Mouse (Mus musculus) midbrain, embryonic 10.5 days (tissue): ENCODE measurements around the gene 4932438H23Rik. TPM values are rescaled to one million over a fixed set of nuclear protein-coding genes. Genes with fewer than 3 reads are reported as not detected.

ENCODE experiments used
- DNase-seq: peaks from one replicate; pipeline ENCODE4 v3.0.0-alpha.2; 2017; ENCODE audit warnings: low spot score
- H3K27ac ChIP-seq: fragments of 300-500 bp; sonication (generic); replicated peaks from 2 replicates; pipeline ENCODE4 v1.5.1; 2016; ENCODE audit warnings: mild to moderate bottlenecking
- H3K27me3 ChIP-seq: fragments of 300-500 bp; sonication (generic); 2 replicates; pipeline ENCODE4 v1.6.1; 2016; ENCODE audit warnings: low read depth, mild to moderate bottlenecking; ENCODE audit not compliant: poor library complexity, severe bottlenecking
- H3K36me3 ChIP-seq: fragments of 300-500 bp; sonication (generic); 2 replicates; pipeline ENCODE4 v1.6.1; 2016; ENCODE audit warnings: mild to moderate bottlenecking, moderate library complexity
- H3K4me1 ChIP-seq: fragments of 300-500 bp; sonication (generic); 2 replicates; pipeline ENCODE4 v1.6.1; 2016
- H3K4me3 ChIP-seq: fragments of 300-500 bp; sonication (generic); 2 replicates; pipeline ENCODE4 v1.5.1; 2016; ENCODE audit warnings: mild to moderate bottlenecking, moderate library complexity
- H3K9me3 ChIP-seq: fragments of 300-500 bp; sonication (generic); replicated peaks from 2 replicates; pipeline ENCODE4 v1.6.1; 2016; ENCODE audit warnings: mild to moderate bottlenecking
- WGBS: fragments of 180-500 bp; shearing (Covaris S2); methylation state at CpG from one replicate; pipeline ENCODE4 v1.1.7; 2016; 5-methylcytosine and 5-hydroxymethylcytosine counted together
- polyA plus RNA-seq: library from polyadenylated mRNA; unstranded; fragments of >200 nt; fragmentation: Nextera tagmentation; extraction: Ambion mirVana; gene quantifications from 2 replicates; pipeline ENCODE4 v1.2.1, GENCODE M21; 2016

4932438H23Rik gene
- polyA plus RNA-seq, 1 experiment from 2014 or later = not detected

DNA sequence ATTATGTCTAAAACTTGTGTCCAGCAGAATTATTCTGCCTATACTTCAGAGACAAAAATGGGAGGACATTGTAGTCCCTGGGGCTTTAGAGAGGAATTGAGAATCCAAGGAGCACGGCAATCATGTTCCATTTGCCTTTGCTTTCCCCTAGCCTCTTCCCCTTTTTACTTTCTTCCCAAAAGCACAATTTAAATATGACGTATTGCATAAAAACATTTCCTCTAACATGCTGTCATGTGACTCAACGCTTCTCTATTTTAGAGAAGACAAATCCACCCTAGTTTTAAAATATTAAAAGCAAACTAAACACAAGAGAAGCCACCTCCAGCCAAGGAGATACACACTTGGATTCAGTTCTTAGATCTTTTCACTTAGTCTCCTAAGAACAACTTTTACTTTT is 83.1 kb downstream of the 4932438H23Rik start:
- peaks cover 21% of the 10 kb centered on the region for H3K4me1 ChIP-seq
- H3K27me3 ChIP-seq = no peaks in the 10 kb centered on the region
- H3K36me3 ChIP-seq = peaks cover 38% of the 10 kb centered on the region
- WGBS = 42% methylated on average over 3 of the region's 3 CpGs
- no peaks in the 10 kb centered on the region for H3K9me3 ChIP-seq
- no peak for DNase-seq
- H3K27ac ChIP-seq = peak overlapping the region; percentile 90
- H3K4me3 ChIP-seq = peak overlapping the region; percentile 88

DNA sequence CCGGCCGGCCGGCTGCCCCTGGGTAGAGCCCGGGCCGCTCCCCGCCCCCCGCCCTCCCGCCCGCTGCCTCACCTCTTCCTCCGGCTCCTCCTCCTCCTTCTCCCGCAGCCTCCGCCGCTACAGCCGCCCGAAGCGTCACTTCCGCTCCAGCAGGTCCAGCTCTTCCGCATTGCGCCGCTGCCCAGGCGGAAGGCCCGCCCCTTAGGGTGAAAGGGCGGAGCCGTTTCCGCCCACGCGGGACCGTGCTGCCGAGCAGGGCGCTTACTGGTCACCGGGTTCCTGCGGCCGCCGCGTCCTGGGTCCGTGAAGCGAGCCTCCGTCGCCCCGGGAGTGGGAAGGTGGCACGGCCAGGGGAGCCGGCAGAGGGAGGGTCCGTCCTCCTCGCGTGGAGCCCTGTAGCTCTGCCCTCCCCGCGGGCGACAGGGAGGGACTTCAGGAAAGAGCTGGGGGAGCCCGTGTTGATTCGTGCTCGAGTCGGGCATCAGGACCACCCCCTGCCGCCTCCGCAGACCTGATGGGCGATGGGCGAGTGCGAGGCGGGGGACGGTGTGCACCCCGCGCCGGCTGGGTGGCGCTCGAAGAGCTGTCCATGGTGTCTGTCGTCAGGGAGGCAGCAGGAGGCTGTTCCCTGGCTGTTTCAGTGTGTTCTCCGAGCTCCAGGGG is 83.8 kb downstream of the 4932438H23Rik start, which contains the start of gene Synj1:
Gene Synj1 (minus strand): TSS at position 288 of the 663 bp plus-strand sequence.
- peak within 1 kb of the TSS; percentile 88 for H3K4me3 ChIP-seq
- H3K27me3 ChIP-seq = no peaks in the 10 kb centered on the region
- DNase-seq = peak; percentile 92
- no peaks in the 10 kb centered on the region for H3K9me3 ChIP-seq
- WGBS = under 1% methylated on average over 59 of the region's 66 CpGs
- H3K4me1 ChIP-seq = peaks cover 21% of the 10 kb centered on the region
- peaks cover 31% of the 10 kb centered on the region for H3K36me3 ChIP-seq
- peak within 1 kb of the TSS; percentile 90 for H3K27ac ChIP-seq

DNA sequence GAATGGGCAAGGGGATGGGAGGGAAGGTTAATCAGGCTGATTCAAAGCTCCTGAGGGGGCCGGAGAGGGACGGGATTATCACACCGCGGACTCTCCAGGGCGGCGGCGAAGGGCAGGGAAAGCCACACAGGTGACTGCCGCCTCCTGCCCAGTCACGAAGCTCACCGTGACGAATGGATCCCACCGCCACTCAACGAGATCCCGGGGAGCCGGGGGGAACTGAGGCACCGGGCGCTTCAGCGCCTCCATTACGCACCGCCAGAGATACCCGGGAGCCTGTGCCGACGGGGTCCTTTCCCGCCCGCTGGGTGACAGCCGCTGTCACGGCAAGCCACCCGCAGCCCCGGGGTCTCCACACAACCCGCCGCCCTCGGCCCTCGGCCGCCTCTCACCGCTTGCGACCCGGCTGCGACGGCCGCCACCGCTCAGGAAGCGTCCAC is 84.3 kb downstream of the 4932438H23Rik start:
- Histone ChIP-seq H3K27me3 (no peaks in the 10 kb centered on the region), H3K4me3 (peak overlapping the region; percentile 88), H3K27ac (peak overlapping the region; percentile 90), H3K9me3 (no peaks in the 10 kb centered on the region), H3K4me1 (peaks cover 21% of the 10 kb centered on the region), H3K36me3 (peaks cover 25% of the 10 kb centered on the region)
- no peak for DNase-seq
- 0% methylated on average over 40 of the region's 42 CpGs for WGBS

DNA sequence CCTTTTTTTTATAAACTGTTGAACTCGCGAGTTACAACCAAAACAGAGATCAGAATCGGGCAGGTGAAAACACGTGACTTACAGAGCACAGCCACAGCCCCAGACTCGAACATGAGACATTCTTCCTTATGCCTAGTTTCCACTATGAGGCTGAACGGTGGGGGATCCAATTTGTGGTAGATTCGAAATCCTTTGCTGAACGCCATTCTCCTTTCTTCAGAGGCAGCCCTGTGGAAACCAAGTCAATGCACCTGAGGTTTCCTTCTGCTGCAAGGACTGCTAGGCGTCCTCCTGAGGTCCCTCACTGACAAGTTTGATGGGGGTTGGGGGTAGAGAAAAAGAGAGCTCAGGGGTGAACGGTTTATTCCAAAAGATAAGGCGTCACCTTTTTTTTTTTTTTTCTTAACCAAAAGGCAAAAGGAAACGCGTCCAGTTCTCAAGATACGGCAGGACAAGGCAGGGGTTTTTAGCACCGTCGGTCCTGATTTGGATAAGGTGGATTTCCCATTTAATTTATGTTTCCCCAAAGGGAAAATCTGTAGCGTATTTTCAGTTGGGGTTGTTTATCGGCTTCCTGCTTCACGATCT is 84.9 kb downstream of the 4932438H23Rik start:
- 3% methylated on average over 19 of the region's 19 CpGs for WGBS

DNA sequence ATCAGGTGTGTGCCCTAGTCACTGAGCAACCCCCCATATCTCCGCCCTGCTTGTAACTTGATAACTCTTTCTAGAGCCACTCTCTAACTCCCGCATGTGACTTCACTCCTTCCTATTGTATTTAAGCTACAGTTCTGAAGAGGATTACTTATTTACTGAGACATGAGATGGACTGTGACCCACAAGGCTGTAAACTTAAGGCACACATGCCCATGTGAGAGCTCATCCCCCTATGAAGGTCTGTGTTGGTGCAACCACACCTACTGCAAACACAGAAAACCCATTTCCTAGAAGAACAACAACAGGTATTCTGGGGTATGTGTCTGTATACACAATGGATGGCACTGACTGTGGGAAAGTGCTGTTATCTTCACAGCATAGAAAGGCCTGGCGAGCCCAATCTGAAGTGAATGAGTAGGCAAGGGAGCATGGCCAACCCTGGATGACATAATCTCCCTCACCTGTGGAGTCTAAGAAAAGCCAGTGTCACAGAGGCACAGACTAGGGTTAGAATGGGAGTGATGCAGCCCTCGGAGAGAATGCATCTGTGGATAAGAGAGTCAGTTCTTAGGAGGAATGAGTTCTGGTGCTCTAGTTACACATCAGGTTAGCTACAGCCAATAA is 89.9 kb downstream of the 4932438H23Rik start:
- Histone ChIP-seq H3K4me1 (peaks cover 9% of the 10 kb centered on the region), H3K36me3 (peaks cover 6% of the 10 kb centered on the region; the same call in 1 of the 2 replicates), H3K9me3 (no peaks in the 10 kb centered on the region), H3K27me3 (no peaks in the 10 kb centered on the region), H3K4me3 (no peak overlapping the region), H3K27ac (no peak overlapping the region)
- 88% methylated on average over 4 of the region's 4 CpGs for WGBS
- no peak for DNase-seq

More for the DNA sequence above, 84.9 kb downstream of the 4932438H23Rik start:
- Histone ChIP-seq H3K4me3 (peak overlapping the region; percentile 88), H3K27ac (peak overlapping the region; percentile 90), H3K36me3 (peaks cover 20% of the 10 kb centered on the region), H3K9me3 (no peaks in the 10 kb centered on the region), H3K4me1 (peaks cover 21% of the 10 kb centered on the region), H3K27me3 (no peaks in the 10 kb centered on the region)
- no peak for DNase-seq

Other genes starting within 250 kb of the 4932438H23Rik start
- gene Cfap298, start 160.0 kb downstream of the 4932438H23Rik start, polyA plus RNA-seq = 57.1 and 67.8 TPM in 2 replicates
- 14.8 and 18.1 TPM in 2 replicates for gene Synj1, start 83.8 kb downstream of the 4932438H23Rik start, polyA plus RNA-seq
- gene Paxbp1, start 50.6 kb downstream of the 4932438H23Rik start, polyA plus RNA-seq = 60.9 and 75.3 TPM in 2 replicates
- 7.4 and 7.6 TPM in 2 replicates for gene Olig2, start 130.3 kb upstream of the 4932438H23Rik start, polyA plus RNA-seq
- 8.8 and 9.7 TPM in 2 replicates for gene Olig1, start 174.7 kb upstream of the 4932438H23Rik start, polyA plus RNA-seq